Comparison of ENCODE assay signal across 8 mouse cellular contexts in genomic region chr7:83882633-83883275, GRCm38 (mm10). TPM values are rescaled to one million over a fixed set of nuclear protein-coding genes. Genes with fewer than 3 reads are reported as not detected.
DNase-seq lines count a peak whose midpoint lies in the region; ATAC-seq and TF ChIP-seq lines count a peak whose summit lies in the region.

No protein-coding gene starts in this region.

- H3K36me3 ChIP-seq in embryonic facial prominence, embryonic 10.5 days (replicated peaks) = peaks cover 19% of the 10 kb centered on the region
- H3K36me3 ChIP-seq in heart, adult 2 months (ENCODE audit: control insufficient read depth, insufficient read depth, low read length) = peaks cover 34% of the 10 kb centered on the region
- peaks cover 47% of the 10 kb centered on the region for H3K36me3 ChIP-seq in liver, embryonic 13.5 days

- H3K9me3 ChIP-seq in embryonic facial prominence, embryonic 10.5 days = peaks cover 6% of the 10 kb centered on the region; the same call in 1 of the 2 replicates
- no peaks in the 10 kb centered on the region for H3K9me3 ChIP-seq in liver, embryonic 13.5 days (replicated peaks)

- no peak for TF ChIP-seq CTCF in heart, adult 2 months (IDR thresholded peaks at IDR 0.05)

- peak overlapping the region; percentile 86 for H3K9ac ChIP-seq in heart, adult 2 months (ENCODE audit: low read depth, low read length)
- peak overlapping the region; percentile 99 for H3K9ac ChIP-seq in liver, embryonic 13.5 days

- 20% methylated on average over 56 of the region's 56 CpGs for WGBS in embryonic facial prominence, embryonic 10.5 days
- WGBS in heart, adult 2 months = 10% methylated on average over 56 of the region's 56 CpGs
- WGBS in liver, embryonic 13.5 days (ENCODE audit: insufficient replicate concordance) = 15% methylated on average over 56 of the region's 56 CpGs

- DNase-seq in CD4-positive helper T cell, adult 2 months (ENCODE audit: low read depth, low spot score) = peak; percentile 52
- DNase-seq in adrenal gland, adult 2 months = peak; percentile 87
- peak; percentile 68 for DNase-seq in embryonic facial prominence, embryonic 10.5 days (ENCODE audit: low spot score)
- DNase-seq in heart, adult 2 months = peak; percentile 74 to 79
- peak; percentile 57 for DNase-seq in kidney, adult 9 months
- DNase-seq in liver, embryonic 13.5 days = peak; percentile 71
- peak; percentile 39 for DNase-seq in naive thymus-derived CD4-positive, alpha-beta T cell, adult 2 months (ENCODE audit: low read depth)
- DNase-seq in thymus, postnatal 0 days (ENCODE audit: low spot score) = peak; percentile 15

- H3K27me3 ChIP-seq in embryonic facial prominence, embryonic 10.5 days (replicated peaks; ENCODE audit: low read depth, poor library complexity, severe bottlenecking) = no peaks in the 10 kb centered on the region
- no peaks in the 10 kb centered on the region for H3K27me3 ChIP-seq in heart, adult 2 months (ENCODE audit: control insufficient read depth, insufficient read depth, low read length)
- H3K27me3 ChIP-seq in liver, embryonic 13.5 days = no peaks in the 10 kb centered on the region

- peaks cover 72% of the 10 kb centered on the region for H3K4me1 ChIP-seq in embryonic facial prominence, embryonic 10.5 days
- peaks cover 9% of the 10 kb centered on the region for H3K4me1 ChIP-seq in heart, adult 2 months (ENCODE audit: control insufficient read depth, insufficient read depth, low read length)
- peaks cover 83% of the 10 kb centered on the region for H3K4me1 ChIP-seq in liver, embryonic 13.5 days (replicated peaks)

- peak overlapping the region; percentile 98 for H3K4me2 ChIP-seq in liver, embryonic 13.5 days

- H3K4me3 ChIP-seq in embryonic facial prominence, embryonic 10.5 days = peak overlapping the region; percentile 89
- H3K4me3 ChIP-seq in heart, adult 2 months = peak overlapping the region; percentile 91
- H3K4me3 ChIP-seq in liver, embryonic 13.5 days (replicated peaks) = peak overlapping the region; percentile 98

- 0 out of 2 replicates have a peak, but pooled peaks have one; percentile 5 for TF ChIP-seq EP300 in heart, adult 2 months (IDR thresholded peaks at IDR 0.05; ENCODE audit: insufficient read depth, low read depth, low read length)

- H3K27ac ChIP-seq in embryonic facial prominence, embryonic 10.5 days (replicated peaks) = peak overlapping the region; percentile 99
- peak overlapping the region; percentile 92 for H3K27ac ChIP-seq in heart, adult 2 months
- H3K27ac ChIP-seq in liver, embryonic 13.5 days = peak overlapping the region; percentile 98

- ATAC-seq in liver, embryonic 13.5 days (ENCODE audit: low read depth) = peak; percentile 41

- no peak for TF ChIP-seq POLR2A in heart, adult 2 months (IDR thresholded peaks at IDR 0.05; ENCODE audit: insufficient read depth, low read depth, low read length)

- 0 out of 2 replicates have a peak, but pooled peaks cover 4% of the 10 kb centered on the region for H3K79me2 ChIP-seq in heart, adult 2 months (replicated peaks; ENCODE audit: control insufficient read depth, insufficient read depth, low read length)

- intact Hi-C loops in heart, adult 2 months (cut with DNase I) = loop anchor here (1.0 to 5.0 kb wide), 5 partner anchors 40 to 250 kb away; partner anchors contain the start of gene Stard5

RNA-seq across cellular contexts. Expression of gene Tlnrd1, which starts 1.4 kb away (rescaled TPM):
- 10 to 100 TPM; 12.3 to 16.6 TPM for total RNA-seq in adrenal gland, adult 2 months (2021)
- 35.7 and 42.8 TPM in 2 replicates for polyA plus RNA-seq in adrenal gland, adult 2 months (2012; rRNA removed)
- polyA plus RNA-seq in embryonic facial prominence, embryonic 10.5 days (2016; fragmentation: Nextera tagmentation; extraction: Ambion mirVana) = 14.2 and 14.6 TPM in 2 replicates
- total RNA-seq in heart, adult 2 months (2021) = 1 to 10 TPM; 6.5 to 8.7 TPM
- 5.9 and 7.2 TPM in 2 replicates for polyA plus RNA-seq in heart, adult 2 months (2012; rRNA removed)
- polyA plus RNA-seq in liver, embryonic 13.5 days (2015; fragmentation: Nextera tagmentation; extraction: Ambion mirVana) = 8.9 and 10.0 TPM in 2 replicates
- 4.5 and 5.6 TPM in 2 replicates for polyA plus RNA-seq in thymus, postnatal 0 days (2015; fragmentation: Nextera tagmentation; extraction: Ambion mirVana)

RNA-seq across cellular contexts. Expression of gene Mesd, which starts 1.5 kb away (rescaled TPM):
- total RNA-seq in adrenal gland, adult 2 months (2021) = 100 to 1,000 TPM; 122 to 130 TPM
- polyA plus RNA-seq in adrenal gland, adult 2 months (2012; rRNA removed) = 7.4 and 9.6 TPM in 2 replicates
- polyA plus RNA-seq in embryonic facial prominence, embryonic 10.5 days (2016; fragmentation: Nextera tagmentation; extraction: Ambion mirVana) = 90.6 and 99.6 TPM in 2 replicates
- 10 to 100 TPM; 51.5 to 52.0 TPM for total RNA-seq in heart, adult 2 months (2021)
- polyA plus RNA-seq in heart, adult 2 months (2012; rRNA removed) = 11.4 and 19.4 TPM in 2 replicates
- 59.6 and 68.8 TPM in 2 replicates for polyA plus RNA-seq in liver, embryonic 13.5 days (2015; fragmentation: Nextera tagmentation; extraction: Ambion mirVana)
- 67.5 and 72.9 TPM in 2 replicates for polyA plus RNA-seq in thymus, postnatal 0 days (2015; fragmentation: Nextera tagmentation; extraction: Ambion mirVana)

Comparison
In these comparisons a context has a peak if more than half of its experiments do, and no peak if none do; other contexts are left out.
1. Peak in every context shown above with its lines: DNase-seq, ATAC-seq, H3K4me3 ChIP-seq and H3K27ac ChIP-seq.
2. DNase-seq: peak in every context shown above with its lines; median percentile 87 in adrenal gland, adult 2 months; 76 in heart, adult 2 months; 71 in liver, embryonic 13.5 days; 68 in embryonic facial prominence, embryonic 10.5 days; 57 in kidney, adult 9 months; 52 in CD4-positive helper T cell, adult 2 months; 39 in naive thymus-derived CD4-positive, alpha-beta T cell, adult 2 months; 15 in thymus, postnatal 0 days.